Mouse (Mus musculus) monocyte, adult 2 months (primary cell): ENCODE measurements around the gene Nalcn.

Experiments used
- DNase-seq, 2 experiments: peaks; one replicate each; pipeline ENCODE4 v3.0.0; 2022; ENCODE audit warnings: low spot score in 2 of 2, low read depth in 1 of 2

The Nalcn gene

GRCm38 (mm10) chr14:123232630-123233206 is 394.2 kb downstream of the Nalcn start:
- no peak for DNase-seq
